Mouse (Mus musculus) C2C12 (cell line): ENCODE measurements around the gene Dhrs3.

Experiments
- CEBPB ChIP-seq: IDR thresholded peaks from one replicate; pipeline ENCODE4 v1.6.1; 2011; ENCODE audit warnings: low read depth, mild to moderate bottlenecking, control low read depth, moderate library complexity
- CTCF ChIP-seq: IDR thresholded peaks from one replicate; pipeline ENCODE4 v1.5.1; 2011; ENCODE audit not compliant: control insufficient read depth, insufficient read depth, insufficient read length
- MYOG ChIP-seq: IDR thresholded peaks from one replicate; pipeline ENCODE4 v1.6.1; 2011; ENCODE audit not compliant: control insufficient read depth, insufficient read length; ENCODE audit errors: extremely low read depth

- TF ChIP-seq CTCF (no peak), CEBPB (no peak), MYOG (no peak)
Measured at GRCm38 (mm10) chr4:144903932-144904331, 11.3 kb downstream of the Dhrs3 start.
